Mouse (Mus musculus) monocyte, adult 59 days (primary cell): ENCODE results near the gene Fam198b. TPM values are rescaled to one million over a fixed set of nuclear protein-coding genes. Genes with fewer than 3 reads are reported as not detected.

Experiments used
- total RNA-seq, 2 experiments: library from RNA; stranded (reverse); gene quantifications; one replicate each; pipeline ENCODE4 v1.2.4; 2023

Fam198b gene
- total RNA-seq = under 1 TPM; 0.18 to 0.37 TPM

GRCm38 (mm10) chr3:79884305-79884704, at the start of gene Fam198b:
Gene Fam198b (plus strand): TSS chr3:79884533.

DNA sequence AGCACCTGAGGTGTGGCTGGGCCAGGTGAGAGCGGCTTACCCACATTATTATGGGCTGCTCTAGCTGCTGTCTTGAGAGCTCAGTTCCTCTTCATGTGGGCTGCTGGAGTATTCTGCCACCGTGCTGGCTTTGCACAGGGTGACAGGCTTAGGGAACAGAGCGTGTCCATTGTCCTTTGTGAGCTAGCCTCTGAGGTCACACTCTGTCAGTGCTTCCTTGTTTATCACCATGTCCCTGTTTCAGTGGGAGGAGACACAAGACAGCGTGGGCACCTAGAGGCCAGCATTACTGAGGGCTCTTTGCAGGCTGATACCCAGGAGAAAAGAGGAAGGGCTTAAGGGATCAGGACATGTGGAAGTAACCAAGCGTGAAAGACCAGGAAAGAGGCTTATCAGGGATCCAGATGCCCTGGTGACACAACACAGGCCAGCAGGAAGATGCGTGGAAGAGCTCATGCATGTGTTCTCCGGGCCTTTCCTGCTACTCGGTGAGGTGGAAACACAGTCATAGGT, 31.6 kb upstream of the Fam198b start, which contains the start of gene Tmem144:
TSS of gene Tmem144 (minus strand) at position 120 of the 513 bp plus-strand sequence.

Other genes starting within 250 kb of the Fam198b start
- gene Rxfp1, start 146.7 kb upstream of the Fam198b start, total RNA-seq = not detected
- 1 to 10 TPM in 1 of 2 experiments, not detected in 1; 1.3 TPM for gene Tmem144, start 31.8 kb upstream of the Fam198b start, total RNA-seq